Mouse (Mus musculus) small intestine, adult 2 months (tissue): ENCODE measurements around the gene Chchd4.

Source experiments
- CTCF ChIP-seq: fragments of 200-500 bp; IDR thresholded peaks from 2 replicates; pipeline ENCODE4 v1.5.1; 2012; ENCODE audit warnings: low read depth, mild to moderate bottlenecking, control low read depth, inconsistent platforms, low read length, moderate library complexity, mixed read lengths; ENCODE audit not compliant: insufficient replicate concordance, insufficient read length; ENCODE audit errors: extremely low read depth
- POLR2A ChIP-seq: fragments of 200-500 bp; IDR thresholded peaks from 2 replicates; pipeline ENCODE4 v1.6.1; 2012; ENCODE audit warnings: low read depth, mild to moderate bottlenecking, control low read depth, inconsistent platforms, low read length, moderate library complexity

DNA sequence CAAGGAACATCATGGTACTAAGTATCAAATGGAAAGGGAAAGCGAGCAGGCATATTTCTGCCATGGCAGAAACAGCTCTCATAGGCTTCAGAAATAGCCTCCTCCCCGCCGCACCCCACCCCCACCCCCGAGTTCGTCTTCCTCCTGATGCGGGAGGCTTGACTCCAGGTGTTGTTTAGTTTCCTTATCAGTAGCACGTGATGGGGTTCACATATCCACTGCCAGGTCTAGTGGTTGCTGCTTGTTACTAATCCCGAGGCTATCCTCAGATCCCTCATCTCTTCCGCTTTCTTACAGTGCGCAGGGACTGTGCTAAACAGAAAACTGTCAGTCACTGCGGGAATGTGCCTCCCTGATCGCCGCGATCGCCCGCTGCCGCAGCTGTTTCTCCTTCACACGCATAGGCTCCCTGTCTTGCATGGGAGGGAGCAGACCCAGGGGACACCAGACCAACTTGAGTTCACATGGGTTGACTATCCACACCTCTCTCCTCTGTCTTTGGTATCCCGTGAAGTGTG is 32.1 kb downstream of the Chchd4 start:
- no peak for TF ChIP-seq CTCF
- no peak for TF ChIP-seq POLR2A
